Mouse (Mus musculus) megakaryocyte, embryonic 14.5 days (primary cell): Measurements from ENCODE around the gene Them7.

Experiments
- FLI1 ChIP-seq: IDR thresholded peaks from 2 replicates; pipeline ENCODE4 v1.6.1; 2012; ENCODE audit warnings: low read length, inconsistent platforms, mixed read lengths
- GATA1 ChIP-seq: IDR thresholded peaks from 3 replicates; pipeline ENCODE4 v1.6.1; 2012; ENCODE audit warnings: mixed read lengths, low read length, inconsistent platforms, borderline replicate concordance

DNA sequence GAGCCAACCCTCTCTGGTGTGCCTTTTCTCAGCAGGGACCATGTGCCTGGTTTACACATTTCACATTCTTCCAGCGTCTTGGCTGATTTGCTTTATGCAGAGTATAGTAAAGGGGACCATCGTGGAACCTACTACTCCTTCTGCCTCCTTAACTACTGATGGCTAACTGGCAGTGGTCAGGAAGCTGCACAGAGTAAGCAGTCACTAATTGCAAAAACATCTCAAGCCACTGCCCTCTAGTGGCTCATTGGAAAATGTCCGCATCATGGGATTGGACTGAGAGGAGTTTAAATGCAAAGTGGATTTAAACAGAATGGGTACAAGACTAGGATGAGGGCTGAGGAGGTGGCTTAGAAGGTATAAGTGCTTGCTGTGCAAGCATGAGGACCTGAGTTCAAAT, 14.7 kb downstream of the Them7 start:
- TF ChIP-seq GATA1 (no peak), FLI1 (no peak)
